Mouse (Mus musculus) heart, embryonic 15.5 days (tissue): ENCODE data around the gene Lancl1. TPM values are rescaled to one million over a fixed set of nuclear protein-coding genes. Genes with fewer than 3 reads are reported as not detected.

Experiments used
- ATAC-seq: fragments of 200-750 bp; cut with Nextera tagmentation; replicated peaks from 2 replicates; pipeline ENCODE4 v1.8.0; 2017; ENCODE audit warnings: low read depth, moderate TSS enrichment; ENCODE audit not compliant: insufficient number of reproducible peaks, insufficient read depth, low FRiP score
- H3K27ac ChIP-seq: fragments of 300-500 bp; sonication (generic); 2 replicates; pipeline ENCODE4 v1.5.1; 2015; ENCODE audit warnings: mild to moderate bottlenecking, inconsistent platforms
- H3K27me3 ChIP-seq: fragments of 300-500 bp; sonication (generic); 2 replicates; pipeline ENCODE4 v1.6.1; 2015; ENCODE audit warnings: inconsistent platforms
- H3K36me3 ChIP-seq: fragments of 300-500 bp; sonication (generic); 2 replicates; pipeline ENCODE4 v1.6.1; 2015; ENCODE audit warnings: mild to moderate bottlenecking, inconsistent platforms
- H3K4me1 ChIP-seq: fragments of 300-500 bp; sonication (generic); replicated peaks from 2 replicates; pipeline ENCODE4 v1.6.1; 2015; ENCODE audit warnings: inconsistent platforms
- H3K4me2 ChIP-seq: fragments of 300-500 bp; sonication (generic); 2 replicates; pipeline ENCODE4 v1.6.1; 2015; ENCODE audit warnings: inconsistent platforms, mild to moderate bottlenecking, moderate library complexity
- H3K4me3 ChIP-seq: fragments of 300-500 bp; sonication (generic); 2 replicates; pipeline ENCODE4 v1.5.1; 2015; ENCODE audit warnings: mild to moderate bottlenecking, inconsistent platforms
- H3K9ac ChIP-seq: fragments of 300-500 bp; sonication (generic); 2 replicates; pipeline ENCODE4 v1.6.1; 2015; ENCODE audit warnings: mild to moderate bottlenecking, inconsistent platforms
- H3K9me3 ChIP-seq: fragments of 300-500 bp; sonication (generic); replicated peaks from 2 replicates; pipeline ENCODE4 v1.6.1; 2016; ENCODE audit warnings: inconsistent platforms
- WGBS: fragments of 180-500 bp; shearing (Covaris S2); methylation state at CpG from one replicate; pipeline ENCODE4 v1.1.7; 2015; ENCODE audit warnings: mixed read lengths; 5-methylcytosine and 5-hydroxymethylcytosine counted together
- polyA plus RNA-seq: library from polyadenylated mRNA; unstranded; fragments of >200 nt; fragmentation: Nextera tagmentation; extraction: Ambion mirVana; gene quantifications from 2 replicates; pipeline ENCODE4 v1.2.1, GENCODE M21; 2015

The Lancl1 gene
- polyA plus RNA-seq, 1 experiment from 2014 or later = 60.1 TPM

DNA sequence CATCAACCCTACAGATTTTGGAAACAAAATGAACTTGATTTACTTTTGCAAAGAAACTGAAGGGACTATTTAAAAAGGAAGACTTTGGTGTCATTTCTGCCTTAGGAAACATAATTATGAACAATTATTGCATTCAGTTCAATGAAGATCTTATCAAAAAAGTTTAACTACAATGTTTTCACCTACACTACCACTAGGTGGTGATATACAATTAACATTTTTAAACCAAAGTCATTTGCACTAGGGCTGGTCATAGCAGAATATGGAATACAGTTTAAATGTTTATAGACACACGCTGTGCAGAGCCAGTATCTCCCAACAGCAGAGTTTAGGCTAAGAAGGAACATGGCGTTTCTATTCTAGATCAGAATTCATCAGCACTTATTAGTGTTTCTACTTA lies 24.5 kb downstream of the Lancl1 start:
- no peaks in the 10 kb centered on the region for H3K9me3 ChIP-seq
- H3K27me3 ChIP-seq = no peaks in the 10 kb centered on the region
- no peak overlapping the region for H3K4me2 ChIP-seq
- no peak overlapping the region for H3K9ac ChIP-seq
- H3K4me1 ChIP-seq = peaks cover 6% of the 10 kb centered on the region; the same call in 1 of the 2 replicates
- H3K36me3 ChIP-seq = peaks cover 5% of the 10 kb centered on the region
- WGBS = 47% methylated on average over 2 of the region's 2 CpGs
- H3K4me3 ChIP-seq = no peak overlapping the region
- H3K27ac ChIP-seq = no peak overlapping the region
- ATAC-seq = no peak

DNA sequence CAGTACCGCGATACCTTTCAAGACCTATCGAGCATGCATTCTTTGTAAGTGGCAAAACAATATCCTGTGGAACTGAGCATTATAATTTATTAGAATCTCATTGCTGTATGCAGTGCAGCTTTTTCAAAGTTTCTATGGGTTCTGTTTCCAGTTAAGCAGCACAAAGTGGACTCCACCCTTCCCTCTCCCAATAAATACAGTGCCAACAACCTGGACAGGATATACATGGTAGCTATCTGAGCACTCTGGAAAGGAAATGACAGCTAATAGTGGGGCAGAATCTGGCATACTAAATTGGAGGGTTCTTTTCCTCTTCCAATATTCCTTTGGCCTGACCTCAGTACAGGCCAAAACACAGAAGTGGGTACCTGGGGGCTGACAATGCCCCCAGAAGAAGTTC lies 28.2 kb downstream of the Lancl1 start:
- no peaks in the 10 kb centered on the region for H3K9me3 ChIP-seq
- WGBS = 94% methylated on average over 3 of the region's 3 CpGs

DNA sequence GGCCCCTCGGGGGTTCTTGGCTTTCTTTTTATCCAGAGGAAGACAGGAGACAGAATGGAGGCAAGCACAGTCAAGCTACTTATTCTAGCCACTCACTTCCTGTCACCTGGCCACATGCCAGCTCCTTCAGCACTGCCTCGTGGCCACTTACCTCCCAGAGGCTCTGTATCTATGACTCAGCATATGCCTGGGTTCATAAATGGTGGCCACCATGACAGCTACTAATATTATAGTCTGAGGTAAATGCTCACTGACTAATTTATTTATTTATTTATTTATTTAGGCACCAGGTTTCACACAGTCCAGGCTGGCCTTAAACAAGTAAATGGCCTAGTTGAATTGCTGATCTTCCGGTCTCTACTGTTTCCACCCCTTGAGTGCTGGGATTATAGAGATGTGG lies 35.0 kb downstream of the Lancl1 start:
- Histone ChIP-seq H3K36me3 (peaks cover 22% of the 10 kb centered on the region), H3K9me3 (no peaks in the 10 kb centered on the region), H3K4me3 (no peak overlapping the region), H3K27me3 (no peaks in the 10 kb centered on the region), H3K27ac (no peak overlapping the region), H3K9ac (no peak overlapping the region), H3K4me1 (peaks cover 7% of the 10 kb centered on the region), H3K4me2 (no peak overlapping the region)
- peak; percentile 37 for ATAC-seq
- WGBS = 51% methylated on average over 3 of the region's 3 CpGs

More for the DNA sequence above, 28.2 kb downstream of the Lancl1 start:
- no peak for ATAC-seq
- Histone ChIP-seq H3K4me1 (peaks cover 6% of the 10 kb centered on the region; the same call in 1 of the 2 replicates), H3K27me3 (no peaks in the 10 kb centered on the region), H3K27ac (no peak overlapping the region), H3K36me3 (peaks cover 9% of the 10 kb centered on the region; the same call in 1 of the 2 replicates), H3K4me2 (no peak overlapping the region), H3K4me3 (no peak overlapping the region), H3K9ac (no peak overlapping the region)

DNA sequence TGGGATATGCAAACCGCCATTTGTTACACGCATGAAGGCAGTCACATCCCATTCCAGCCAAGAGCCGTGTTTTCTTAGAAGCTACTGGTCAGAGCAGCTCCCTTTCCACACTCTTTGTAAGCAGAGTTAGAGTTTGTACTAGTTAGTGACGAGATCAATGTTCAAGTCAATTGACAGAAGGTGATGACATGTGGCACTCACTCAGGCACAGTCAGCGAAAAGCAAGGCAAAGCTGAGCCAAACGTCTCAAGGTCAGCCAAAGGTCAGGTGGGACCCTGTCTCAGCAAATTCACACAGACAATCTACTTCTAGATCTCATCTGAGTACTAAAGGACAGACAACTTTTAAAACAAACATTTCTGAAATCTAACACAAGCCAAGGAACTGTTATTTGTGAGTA lies 36.4 kb downstream of the Lancl1 start:
- WGBS = 54% methylated on average over 6 of the region's 6 CpGs
- no peak for ATAC-seq
- H3K4me2 ChIP-seq = no peak overlapping the region
- no peak overlapping the region for H3K9ac ChIP-seq
- peaks cover 18% of the 10 kb centered on the region for H3K36me3 ChIP-seq
- H3K27me3 ChIP-seq = no peaks in the 10 kb centered on the region
- H3K27ac ChIP-seq = no peak overlapping the region
- peaks cover 7% of the 10 kb centered on the region for H3K4me1 ChIP-seq
- no peaks in the 10 kb centered on the region for H3K9me3 ChIP-seq
- H3K4me3 ChIP-seq = no peak overlapping the region

DNA sequence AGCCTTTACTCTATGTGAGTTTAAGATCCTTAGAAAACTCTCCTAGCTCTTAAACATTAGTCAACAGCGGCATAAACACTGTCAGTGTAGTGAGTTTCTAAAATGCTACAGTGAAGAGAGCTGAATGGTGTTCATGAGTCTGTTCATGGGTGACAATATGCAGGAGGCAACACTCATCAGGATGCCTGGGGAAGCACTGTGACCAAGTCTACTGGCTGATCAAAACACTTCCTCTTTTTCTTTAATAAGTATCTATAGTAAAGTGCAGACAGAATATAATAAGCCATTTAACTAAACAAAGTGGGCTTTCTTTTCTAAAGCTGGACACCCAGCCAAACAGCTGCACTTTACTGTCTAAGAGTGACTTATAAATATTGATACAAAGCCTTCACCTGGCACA lies 37.3 kb downstream of the Lancl1 start:
- Histone ChIP-seq H3K27ac (no peak overlapping the region), H3K9me3 (no peaks in the 10 kb centered on the region), H3K27me3 (no peaks in the 10 kb centered on the region), H3K9ac (no peak overlapping the region), H3K4me2 (no peak overlapping the region), H3K4me3 (no peak overlapping the region), H3K4me1 (peaks cover 7% of the 10 kb centered on the region), H3K36me3 (peaks cover 15% of the 10 kb centered on the region)
- WGBS = 81% methylated on average over 1 of the region's 1 CpGs
- ATAC-seq = no peak

DNA sequence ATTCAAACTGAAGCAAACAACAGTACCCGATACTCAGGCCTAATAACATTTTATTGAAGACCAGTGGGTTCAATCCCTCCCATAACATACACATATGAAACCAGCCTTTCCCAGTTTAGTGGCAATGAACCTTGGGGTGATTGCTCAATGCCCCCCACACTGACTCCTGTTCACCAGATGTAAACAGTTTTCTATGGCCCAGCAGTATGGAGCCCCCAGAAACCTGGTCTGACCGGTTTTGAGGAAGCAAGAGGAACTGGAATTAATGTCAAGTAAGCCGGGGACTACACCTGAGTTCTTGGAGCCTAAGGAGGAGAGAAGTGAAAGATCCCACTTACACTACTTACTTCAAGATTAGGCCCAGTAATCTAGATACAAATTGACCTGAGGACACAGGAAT lies 38.2 kb downstream of the Lancl1 start:
- no peak overlapping the region for H3K27ac ChIP-seq
- no peak overlapping the region for H3K4me2 ChIP-seq
- 78% methylated on average over 3 of the region's 3 CpGs for WGBS
- peaks cover 13% of the 10 kb centered on the region for H3K36me3 ChIP-seq
- no peak for ATAC-seq
- no peak overlapping the region for H3K9ac ChIP-seq
- H3K4me3 ChIP-seq = no peak overlapping the region
- H3K27me3 ChIP-seq = no peaks in the 10 kb centered on the region
- H3K4me1 ChIP-seq = peaks cover 7% of the 10 kb centered on the region
- H3K9me3 ChIP-seq = no peaks in the 10 kb centered on the region

DNA sequence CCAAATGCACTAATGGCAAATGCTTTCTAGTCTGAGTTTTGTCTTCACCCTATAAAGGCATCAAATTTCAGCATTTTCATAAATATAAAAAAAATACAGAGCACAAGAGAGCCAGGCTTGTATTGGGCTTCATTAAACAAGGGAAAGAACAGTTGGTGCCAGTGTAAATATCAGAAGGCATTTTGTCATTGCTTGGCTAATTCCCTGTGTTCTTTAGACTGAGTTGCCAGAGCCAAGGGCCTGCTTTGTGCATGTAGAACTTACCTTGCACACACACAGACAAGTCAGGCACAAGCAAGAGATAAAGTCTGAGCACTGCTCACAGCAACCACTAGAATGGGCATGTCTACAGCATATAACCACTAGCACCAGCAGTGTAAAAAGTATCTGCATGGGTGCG lies 40.1 kb downstream of the Lancl1 start:
- no peaks in the 10 kb centered on the region for H3K27me3 ChIP-seq
- peaks cover under 1% of the 10 kb centered on the region; the same call in 1 of the 2 replicates for H3K36me3 ChIP-seq
- ATAC-seq = no peak
- H3K9ac ChIP-seq = no peak overlapping the region
- 86% methylated on average over 1 of the region's 1 CpGs for WGBS
- no peak overlapping the region for H3K4me3 ChIP-seq
- H3K9me3 ChIP-seq = no peaks in the 10 kb centered on the region
- no peak overlapping the region for H3K27ac ChIP-seq
- peaks cover 7% of the 10 kb centered on the region for H3K4me1 ChIP-seq
- no peak overlapping the region for H3K4me2 ChIP-seq

DNA sequence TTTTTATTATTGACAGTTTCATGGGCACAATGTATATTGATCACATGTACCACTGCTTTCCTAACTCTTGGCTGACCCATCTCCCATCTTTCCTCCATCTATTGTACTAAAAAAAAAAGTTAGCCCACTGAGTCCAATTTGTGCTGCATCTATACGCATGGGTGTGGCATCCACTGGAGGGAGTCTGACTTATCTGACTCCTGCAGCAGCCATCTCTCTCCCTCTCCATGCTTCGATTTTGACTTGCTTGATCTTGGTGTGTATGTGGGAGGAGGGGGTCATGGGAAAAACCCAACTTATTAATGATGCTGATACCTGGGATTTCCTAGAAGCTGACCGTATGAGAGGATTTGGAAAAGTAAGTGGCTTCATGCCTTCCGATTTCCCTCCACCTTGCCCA lies 40.5 kb downstream of the Lancl1 start:
- no peak overlapping the region for H3K27ac ChIP-seq
- H3K9ac ChIP-seq = no peak overlapping the region
- no peaks in the 10 kb centered on the region for H3K27me3 ChIP-seq
- no peaks in the 10 kb centered on the region for H3K36me3 ChIP-seq
- WGBS = 82% methylated on average over 4 of the region's 4 CpGs
- H3K4me2 ChIP-seq = no peak overlapping the region
- H3K4me1 ChIP-seq = peaks cover 7% of the 10 kb centered on the region
- H3K9me3 ChIP-seq = no peaks in the 10 kb centered on the region
- ATAC-seq = no peak
- H3K4me3 ChIP-seq = no peak overlapping the region

DNA sequence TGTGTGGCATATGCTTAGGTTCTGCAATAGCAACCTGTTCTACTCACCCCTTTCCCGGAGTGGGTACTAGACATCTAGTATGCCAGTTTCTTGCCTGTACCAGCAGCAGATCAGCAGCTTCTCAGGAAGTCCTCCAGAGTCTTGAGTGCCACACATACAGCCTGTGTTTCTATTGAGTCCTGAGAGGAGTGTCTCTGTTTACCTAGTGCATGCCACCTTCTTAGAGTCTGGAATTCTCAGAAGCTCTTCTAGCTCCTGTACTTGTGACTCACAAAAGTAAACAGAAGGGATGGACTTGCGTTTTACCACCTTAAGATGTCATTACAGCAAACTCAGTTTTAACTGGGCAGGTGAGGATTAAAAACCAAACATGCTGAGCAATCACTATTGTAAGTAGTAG lies 41.9 kb downstream of the Lancl1 start:
- Histone ChIP-seq H3K4me3 (no peak overlapping the region), H3K36me3 (no peaks in the 10 kb centered on the region), H3K27ac (no peak overlapping the region), H3K9ac (no peak overlapping the region), H3K4me2 (no peak overlapping the region), H3K9me3 (no peaks in the 10 kb centered on the region), H3K4me1 (peaks cover 4% of the 10 kb centered on the region; the same call in 1 of the 2 replicates), H3K27me3 (no peaks in the 10 kb centered on the region)
- ATAC-seq = no peak
- WGBS = 69% methylated on average over 2 of the region's 2 CpGs

DNA sequence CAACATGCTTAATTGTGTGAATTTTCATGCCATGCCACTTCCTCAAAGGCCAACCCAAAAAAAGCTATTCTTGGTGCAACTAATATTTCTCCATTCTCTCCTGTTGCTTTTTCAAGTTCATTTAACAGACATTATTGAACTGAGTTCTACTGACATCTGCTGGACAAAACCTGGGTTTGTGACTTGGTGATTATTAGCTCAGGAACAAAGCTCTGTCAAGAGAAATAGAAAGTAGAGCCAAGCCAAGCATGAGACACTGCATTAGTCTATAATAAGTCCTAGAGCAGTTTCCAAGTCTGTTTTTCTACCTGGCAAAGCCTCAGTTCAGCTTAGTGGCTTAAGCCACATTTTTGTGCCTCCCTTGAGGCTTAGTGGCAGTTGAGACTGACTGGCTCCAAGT lies 45.9 kb downstream of the Lancl1 start:
- no peak overlapping the region for H3K4me2 ChIP-seq
- ATAC-seq = no peak

DNA sequence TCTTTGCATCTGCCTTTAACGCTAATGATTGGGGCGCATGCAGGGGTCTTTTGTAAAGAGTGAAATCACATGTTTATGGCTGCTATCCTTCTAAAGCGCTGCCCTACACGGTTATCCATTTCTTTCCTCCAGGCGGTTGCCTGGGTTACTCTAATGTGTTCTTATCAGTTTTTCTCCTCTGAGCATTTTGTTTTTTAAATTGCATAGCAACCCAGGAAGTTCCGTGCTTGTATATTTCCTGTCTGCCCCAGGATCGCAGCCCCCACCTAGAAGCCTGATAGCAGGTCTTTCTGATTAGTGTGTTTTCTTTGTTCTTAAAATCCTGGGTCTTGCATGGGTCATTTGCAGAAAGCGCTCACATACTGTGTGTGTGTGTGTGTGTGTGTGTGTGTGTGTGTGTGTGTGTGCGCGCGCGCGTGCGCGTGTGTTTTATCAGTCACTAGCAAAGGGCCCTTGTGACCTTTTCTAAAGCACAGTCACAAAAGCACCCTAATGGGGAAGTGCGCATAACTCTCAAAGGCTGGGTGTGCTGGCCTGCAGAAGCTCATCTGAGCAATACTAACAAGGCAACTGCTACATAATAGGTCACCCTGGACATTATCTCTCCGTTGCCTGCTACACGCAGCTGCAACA lies 51.0 kb downstream of the Lancl1 start:
- H3K4me2 ChIP-seq = peak overlapping the region; percentile 44
- no peak overlapping the region for H3K9ac ChIP-seq
- H3K4me3 ChIP-seq = peak overlapping the region; percentile 16; the same call in 1 of the 2 replicates
- H3K27me3 ChIP-seq = no peaks in the 10 kb centered on the region
- H3K9me3 ChIP-seq = no peaks in the 10 kb centered on the region
- 60% methylated on average over 18 of the region's 18 CpGs for whole genome bisulfite sequencing
- H3K36me3 ChIP-seq = no peaks in the 10 kb centered on the region
- peaks cover 20% of the 10 kb centered on the region for H3K4me1 ChIP-seq
- ATAC-seq = peak; percentile 65; the same call in 1 of the 2 replicates
- no peak overlapping the region for H3K27ac ChIP-seq

More for the DNA sequence above, 45.9 kb downstream of the Lancl1 start:
- H3K4me1 ChIP-seq = peaks cover 6% of the 10 kb centered on the region
- H3K9ac ChIP-seq = no peak overlapping the region; the same call in 1 of the 2 replicates
- 0 out of 2 replicates have a peak overlapping the region, but pooled peaks have one; percentile 19 for H3K27ac ChIP-seq
- H3K9me3 ChIP-seq = no peaks in the 10 kb centered on the region
- H3K36me3 ChIP-seq = no peaks in the 10 kb centered on the region
- no peak overlapping the region for H3K4me3 ChIP-seq
- no peaks in the 10 kb centered on the region for H3K27me3 ChIP-seq

DNA sequence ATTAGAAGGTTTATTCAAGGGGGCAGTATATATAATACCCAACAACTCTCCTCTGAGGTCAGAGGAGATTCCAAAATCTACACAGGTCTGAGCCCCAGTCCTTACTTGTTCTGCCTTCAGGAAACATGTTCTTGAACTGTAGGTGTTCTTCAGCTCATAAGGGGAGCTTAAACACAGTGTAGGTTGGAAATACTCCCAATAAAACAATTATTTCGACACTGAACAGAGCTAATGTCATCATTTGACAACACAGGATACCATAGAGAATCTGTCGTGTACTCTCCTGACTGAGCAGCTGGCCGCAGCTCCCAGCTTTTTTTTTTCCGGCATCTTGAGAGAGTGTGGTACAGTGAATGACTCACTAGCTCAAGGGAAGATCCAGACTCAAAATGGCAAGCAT lies 52.8 kb downstream of the Lancl1 start:
- 55% methylated on average over 4 of the region's 4 CpGs for WGBS
- Histone ChIP-seq H3K4me1 (peaks cover 20% of the 10 kb centered on the region), H3K36me3 (no peaks in the 10 kb centered on the region), H3K4me3 (no peak overlapping the region), H3K9me3 (no peaks in the 10 kb centered on the region), H3K4me2 (no peak overlapping the region), H3K9ac (no peak overlapping the region), H3K27me3 (no peaks in the 10 kb centered on the region), H3K27ac (no peak overlapping the region)
- ATAC-seq = no peak
